Mouse (Mus musculus) naive thymus-derived CD4-positive, alpha-beta T cell, adult 2 months (primary cell): ENCODE results near the gene Zfand3.

ENCODE experiments used
- DNase-seq: peaks from one replicate; pipeline ENCODE4 v3.0.0-alpha.2; 2011; ENCODE audit warnings: low read depth

Gene Zfand3

DNA sequence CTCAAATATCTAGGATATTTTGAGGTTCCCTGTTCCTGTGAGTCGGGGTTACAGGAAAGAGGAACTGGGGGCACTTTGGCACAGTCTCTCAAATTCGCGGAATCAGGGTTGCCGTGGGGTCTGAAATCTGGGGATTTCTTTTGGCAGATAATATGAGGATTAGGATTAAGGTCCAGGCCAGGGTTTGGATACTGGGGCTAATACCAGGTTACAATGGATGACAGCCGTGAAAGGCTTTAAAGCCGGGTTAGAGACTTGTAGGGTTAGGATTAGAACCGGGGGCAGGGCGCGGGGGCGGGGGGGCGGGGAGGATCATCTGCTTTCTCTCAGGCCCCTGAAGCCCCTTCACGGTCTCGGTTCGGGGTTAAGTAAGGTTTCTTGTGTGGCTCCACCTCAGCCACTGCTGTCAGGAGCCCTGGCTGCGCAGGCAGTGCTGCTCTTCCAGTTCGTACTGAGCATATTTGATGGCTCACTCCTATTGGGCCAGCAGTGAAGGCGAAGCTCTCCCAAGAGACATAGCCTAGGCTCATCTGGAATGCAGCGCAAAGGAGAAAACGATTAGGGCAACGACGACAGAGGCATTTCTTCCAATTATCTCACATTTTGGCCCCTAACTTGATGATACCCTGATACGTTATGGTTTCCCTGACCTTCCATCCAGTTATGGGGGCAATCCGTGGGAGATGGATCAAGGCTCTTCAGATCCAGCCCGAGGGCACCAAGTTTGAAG lies 5.8 kb upstream of the Zfand3 start:
- no peak for DNase-seq

DNA sequence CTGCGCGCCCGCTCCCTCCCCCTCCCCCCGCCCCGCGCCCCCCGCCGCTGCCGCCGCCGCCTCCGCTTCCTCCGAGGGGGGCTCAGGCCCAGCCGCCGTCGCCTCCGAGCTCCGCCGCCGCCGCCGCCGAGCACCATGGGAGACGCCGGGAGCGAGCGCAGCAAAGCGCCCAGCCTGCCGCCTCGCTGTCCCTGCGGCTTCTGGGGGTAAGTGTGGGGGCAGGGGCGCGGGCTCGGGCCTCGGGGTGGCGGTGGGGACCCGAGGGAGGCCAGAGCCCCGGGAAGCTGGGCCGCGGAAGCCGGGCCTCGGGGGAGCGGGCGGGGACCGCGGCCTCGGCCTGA lies 540 bp downstream of the Zfand3 start:
- peak; percentile 65 for DNase-seq

DNA sequence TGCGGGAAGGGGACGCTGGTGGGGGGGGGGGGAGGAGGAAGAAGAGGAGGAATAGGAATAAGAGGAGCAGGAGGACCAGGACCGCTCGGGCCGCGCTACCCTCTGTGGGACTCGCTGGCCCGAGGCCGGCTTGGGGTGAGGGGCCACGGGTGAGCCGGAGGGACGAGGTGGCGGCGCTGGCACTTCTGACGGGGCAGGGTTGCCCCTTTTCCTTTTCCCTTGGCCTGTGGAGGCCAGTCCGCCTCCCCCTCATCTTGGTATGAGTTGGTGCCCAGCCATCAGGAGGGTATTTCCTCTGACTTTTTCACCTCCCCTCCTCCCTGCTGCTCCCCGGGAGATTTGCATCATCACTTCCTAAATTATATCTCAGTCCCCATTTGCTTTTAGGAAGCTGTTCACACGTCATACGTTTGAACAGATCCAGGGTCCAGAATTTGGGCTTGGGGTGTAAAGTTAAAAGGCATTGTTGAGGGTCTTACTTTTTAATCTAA lies 963 bp downstream of the Zfand3 start:
- DNase-seq = peak; percentile 54

DNA sequence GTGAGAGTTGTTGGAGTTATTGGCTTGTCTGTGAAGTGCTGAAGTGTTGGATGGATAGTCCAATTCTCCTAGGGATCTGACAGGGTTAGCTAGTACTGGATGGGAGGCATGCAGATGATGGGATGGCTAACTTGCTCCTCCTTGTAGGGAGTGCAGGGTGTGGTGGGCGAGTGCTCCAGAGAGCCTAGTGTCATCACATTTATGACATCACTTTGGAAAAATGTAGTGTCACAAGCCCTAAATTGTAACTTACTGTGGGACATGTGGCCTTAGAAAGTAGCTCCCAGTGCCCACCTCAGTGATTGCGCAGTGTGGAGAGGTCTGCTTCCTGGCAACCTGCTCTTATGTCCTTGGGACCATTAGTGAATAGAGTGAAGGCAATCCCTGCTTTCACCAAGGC lies 2.3 kb downstream of the Zfand3 start:
- no peak for DNase-seq

DNA sequence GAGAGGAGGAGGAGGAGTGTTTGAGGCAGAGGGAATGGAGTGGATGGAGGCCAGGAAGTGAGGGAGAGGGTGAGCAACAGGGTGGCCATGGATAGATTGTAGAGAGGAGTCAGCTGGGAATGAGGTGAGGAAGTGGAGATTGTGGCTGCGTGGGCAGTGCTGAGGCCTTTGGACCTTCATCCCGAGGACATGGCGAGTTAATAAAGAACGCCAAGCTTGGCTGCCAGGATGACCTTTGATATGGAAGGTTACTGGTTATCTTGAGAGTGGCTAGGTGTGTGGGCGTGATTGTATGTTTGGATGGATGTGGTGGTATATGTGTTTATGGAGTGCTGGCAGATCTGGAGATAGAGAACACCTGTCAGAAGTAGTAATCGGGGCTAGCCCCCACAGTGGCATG lies 3.4 kb downstream of the Zfand3 start:
- no peak for DNase-seq

DNA sequence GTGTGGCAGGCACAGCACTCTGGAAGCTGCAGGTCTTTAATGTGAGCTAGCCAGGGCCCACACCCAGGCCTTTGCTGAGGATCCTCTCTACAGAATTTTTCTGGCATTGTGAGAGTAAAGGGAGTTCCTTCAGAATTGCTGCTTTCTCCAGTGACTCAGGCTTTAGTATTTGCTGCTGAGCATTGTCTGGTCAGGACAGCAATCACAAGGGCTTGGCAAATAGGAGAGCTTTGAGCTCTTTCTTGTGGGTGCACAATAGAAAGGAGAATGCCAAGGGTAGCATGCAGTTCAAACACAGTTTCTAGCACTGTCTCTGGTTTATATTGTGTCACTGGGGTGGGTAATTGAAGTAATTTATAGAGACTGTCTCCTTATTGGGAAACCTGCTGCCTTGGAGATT lies 3.9 kb downstream of the Zfand3 start:
- no peak for DNase-seq

DNA sequence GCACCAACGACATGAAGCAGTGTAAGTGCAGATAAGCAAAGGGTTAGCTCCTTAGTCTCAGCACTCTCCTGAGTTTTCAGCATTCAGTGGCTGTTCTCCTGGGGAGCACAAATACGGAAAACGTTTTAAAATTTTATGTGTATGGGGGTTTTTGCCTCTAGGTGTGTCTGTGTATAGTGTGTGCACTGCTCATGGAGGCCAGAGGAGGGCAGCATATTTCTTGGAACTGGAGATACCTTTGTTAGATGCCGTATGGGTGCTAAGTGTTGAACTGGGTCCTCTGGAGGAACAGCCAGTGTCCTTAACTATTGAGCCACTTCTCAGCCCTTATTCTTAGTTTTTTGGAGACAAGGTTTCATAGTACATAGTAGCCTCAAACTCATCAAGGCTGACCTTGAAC lies 10.1 kb downstream of the Zfand3 start:
- DNase-seq = no peak

- no peak for DNase-seq
Observed at GRCm38 (mm10) chr17:30018927-30019610, 14.5 kb downstream of the Zfand3 start.

GRCm38 (mm10) chr17:30019942-30020341 lies 15.4 kb downstream of the Zfand3 start:
- DNase-seq = no peak

- peak; percentile 80 for DNase-seq
Observed at GRCm38 (mm10) chr17:30024651-30025050, 20.1 kb downstream of the Zfand3 start.

- DNase-seq = peak; percentile 51
Observed at GRCm38 (mm10) chr17:30026617-30027016, 22.1 kb downstream of the Zfand3 start.

GRCm38 (mm10) chr17:30027343-30028029 lies 23.0 kb downstream of the Zfand3 start:
- peak; percentile 88 for DNase-seq

- no peak for DNase-seq
Observed at GRCm38 (mm10) chr17:30029633-30030226, 25.2 kb downstream of the Zfand3 start.

DNA sequence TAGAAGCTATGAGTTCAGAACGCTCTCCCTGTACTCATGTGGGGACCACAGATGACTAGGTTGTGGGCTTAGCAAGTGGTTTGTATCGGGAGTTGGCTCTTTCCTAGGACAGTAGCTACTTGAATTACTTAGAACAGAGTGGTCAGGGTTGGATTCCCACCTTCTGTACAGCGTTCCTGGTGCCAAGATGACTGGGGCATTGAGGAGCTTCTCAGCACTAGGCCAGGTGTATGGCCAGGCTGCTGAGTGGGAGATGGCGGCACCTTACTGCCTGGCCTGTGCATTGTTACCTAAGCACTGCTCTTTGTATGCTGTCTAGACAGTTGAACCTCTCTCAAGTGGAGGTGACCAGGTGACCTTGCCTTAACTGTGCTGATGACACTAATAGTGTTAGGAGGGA lies 28.3 kb downstream of the Zfand3 start:
- DNase-seq = no peak

GRCm38 (mm10) chr17:30033991-30034390 lies 29.5 kb downstream of the Zfand3 start:
- DNase-seq = no peak

DNA sequence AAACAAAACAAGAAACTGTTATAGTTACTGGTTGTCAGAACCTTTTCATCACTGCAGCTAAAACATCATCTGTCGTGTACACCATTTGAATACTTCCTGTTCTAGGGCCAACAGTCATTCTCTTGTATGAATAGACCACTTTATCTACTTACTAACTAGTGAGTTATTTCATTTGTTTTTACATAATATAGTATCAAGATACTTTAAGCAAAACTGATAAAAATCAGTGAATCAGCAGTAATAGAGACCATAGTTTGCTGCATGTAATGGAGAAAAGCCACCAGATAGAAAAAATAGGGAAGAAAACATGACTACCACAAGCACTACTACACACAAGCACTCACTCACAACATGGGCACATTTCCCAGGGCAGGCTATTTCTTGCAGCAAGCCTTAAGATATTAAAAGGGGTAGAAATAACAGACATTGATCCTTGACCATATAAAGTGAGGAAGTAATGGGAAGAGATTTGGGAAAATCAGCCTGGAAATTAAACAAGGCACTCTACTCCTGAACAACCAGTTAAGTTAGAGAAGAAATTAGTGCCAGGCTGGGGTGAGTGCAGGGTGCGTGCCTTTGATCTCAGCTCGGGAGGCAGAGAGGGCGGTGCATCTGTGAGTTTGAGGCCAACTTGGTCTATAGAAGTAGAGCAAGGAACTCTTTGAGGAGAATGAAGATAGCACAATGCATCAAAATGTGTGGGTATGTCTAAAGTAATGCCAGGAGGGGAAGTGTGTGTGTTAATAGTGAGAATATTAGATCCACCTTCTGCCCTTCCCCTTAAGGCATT lies 30.9 kb downstream of the Zfand3 start:
- DNase-seq = peak; percentile 67

DNA sequence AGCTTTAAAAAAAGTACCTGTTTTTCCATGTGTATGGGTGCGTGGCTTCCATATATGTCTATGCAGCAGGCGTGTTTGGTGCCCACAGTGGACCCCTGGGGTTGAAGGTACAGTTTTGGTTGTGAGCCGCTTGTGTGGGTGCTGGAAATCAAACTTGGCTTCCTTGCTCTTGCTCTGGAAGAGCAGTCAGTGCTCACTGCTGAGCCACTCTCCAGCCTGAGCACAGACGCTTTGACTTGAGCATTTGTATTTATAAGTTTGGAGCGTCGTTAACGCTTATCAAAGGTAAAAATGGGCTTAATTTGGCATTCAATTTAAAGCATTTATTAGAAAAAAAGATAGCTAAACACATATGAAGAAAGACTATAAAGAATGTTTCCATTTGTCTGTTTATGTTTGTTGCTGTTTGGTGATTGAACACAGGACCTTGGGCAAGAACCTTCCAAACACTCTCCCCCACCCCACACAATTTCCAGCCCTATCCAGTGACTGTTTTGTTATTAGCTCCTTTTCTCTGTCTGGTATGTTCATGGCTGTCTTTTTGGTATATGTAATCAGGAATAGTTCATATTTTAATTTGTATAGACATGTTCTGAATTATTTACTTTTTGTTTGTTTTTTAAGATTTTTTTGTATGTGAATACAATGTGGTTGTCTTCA lies 38.8 kb downstream of the Zfand3 start:
- DNase-seq = no peak

DNA sequence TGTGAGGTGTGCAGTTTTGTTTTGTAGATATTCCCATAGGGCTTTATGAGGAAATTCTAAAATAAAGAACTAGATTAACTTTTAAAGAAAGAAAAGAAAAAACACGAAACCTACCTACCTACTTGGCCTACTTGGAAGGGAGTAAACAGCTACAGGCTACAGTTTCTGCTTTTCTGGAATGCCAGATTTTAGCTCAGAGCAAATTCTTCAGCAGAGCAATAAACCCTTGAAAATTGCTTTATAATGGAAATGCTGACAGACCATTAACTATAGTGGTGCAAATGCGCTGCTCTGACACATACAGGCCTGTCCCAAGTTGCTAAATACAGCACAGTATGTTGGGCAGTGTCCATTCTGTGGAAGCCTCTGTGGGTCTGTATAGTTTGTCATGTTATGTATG lies 40.6 kb downstream of the Zfand3 start:
- DNase-seq = no peak

DNA sequence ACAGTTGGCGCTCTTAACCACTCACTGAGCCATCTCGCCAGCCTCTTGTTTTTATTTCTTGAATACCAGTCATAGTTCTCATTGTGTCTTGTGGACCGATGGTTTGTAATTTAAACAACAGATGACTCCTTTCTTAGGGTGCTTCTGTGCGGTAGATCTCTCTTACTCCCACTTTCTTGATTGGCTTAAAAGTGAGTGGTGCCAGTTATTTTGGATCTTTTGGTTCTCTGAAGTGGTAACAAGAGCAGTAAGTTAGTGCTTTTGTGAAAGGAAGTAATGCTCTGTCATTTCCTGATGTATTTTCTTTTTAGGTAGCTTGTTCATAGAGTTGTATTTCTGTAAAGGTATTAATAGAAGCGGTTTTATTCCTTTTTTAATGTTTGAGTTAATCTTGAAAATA lies 42.1 kb downstream of the Zfand3 start:
- peak; percentile 80 for DNase-seq

GRCm38 (mm10) chr17:30051523-30052346 lies 47.2 kb downstream of the Zfand3 start:
- DNase-seq = no peak
